Mouse (Mus musculus): Measurements from ENCODE around the gene Srgap2.

DNA sequence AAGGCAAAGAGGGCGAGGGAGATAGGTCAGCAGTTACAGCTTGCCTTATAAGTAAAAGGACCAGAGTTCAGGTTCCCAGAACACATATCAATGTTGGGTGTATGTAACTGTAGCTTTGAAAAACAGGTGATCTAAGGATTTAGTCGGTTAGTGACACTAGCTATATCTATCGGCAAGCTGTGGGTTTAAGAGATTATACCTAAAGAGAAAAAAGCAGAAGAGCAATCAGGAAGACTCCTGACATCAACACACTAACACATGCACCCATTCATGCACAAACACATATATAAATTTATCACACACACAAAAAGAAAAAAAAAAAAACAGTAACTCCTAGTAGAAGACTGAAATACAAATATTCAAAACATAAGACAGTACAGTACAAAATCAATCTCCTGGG, 10.6 kb downstream of the Srgap2 start:
- TF ChIP-seq EP300 (IDR thresholded peaks at IDR 0.05; ENCODE audit: low read depth) (no peak), CTCF (IDR thresholded peaks at IDR 0.05; ENCODE audit: low read depth) (no peak)

Measured in liver, postnatal 0 days (tissue).